Mouse (Mus musculus) heart, postnatal 0 days (tissue): ENCODE data around the gene Efr3b. TPM values are rescaled to one million over a fixed set of nuclear protein-coding genes. Genes with fewer than 3 reads are reported as not detected.
A peak's percentile ranks its signal among the peaks of the same experiment; 100 is the strongest.

ENCODE experiments used
- ATAC-seq: fragments of 200-750 bp; cut with Nextera tagmentation; 2 replicates; pipeline ENCODE4 v1.8.0; 2017; ENCODE audit warnings: low read depth, moderate number of reproducible peaks, moderate library complexity; ENCODE audit not compliant: insufficient read depth
- DNase-seq: peaks from one replicate; pipeline ENCODE4 v3.0.0-alpha.2; 2016; ENCODE audit warnings: low spot score
- H3K27ac ChIP-seq: fragments of 300-500 bp; sonication (generic); 2 replicates; pipeline ENCODE4 v1.5.1; 2014; ENCODE audit warnings: low read depth, mild to moderate bottlenecking
- H3K27me3 ChIP-seq: fragments of 300-500 bp; sonication (generic); 2 replicates; pipeline ENCODE4 v1.6.1; 2014; ENCODE audit warnings: low read length, mixed read lengths; ENCODE audit not compliant: control insufficient read depth, insufficient read depth
- H3K36me3 ChIP-seq: fragments of 300-500 bp; sonication (generic); replicated peaks from 2 replicates; pipeline ENCODE4 v1.6.1; 2014; ENCODE audit warnings: low read length, mixed read lengths; ENCODE audit not compliant: control insufficient read depth, insufficient read depth
- H3K4me1 ChIP-seq: fragments of 300-500 bp; sonication (generic); 2 replicates; pipeline ENCODE4 v1.6.1; 2014; ENCODE audit warnings: antibody characterized with exemption; ENCODE audit not compliant: control insufficient read depth, insufficient read depth
- H3K4me2 ChIP-seq: fragments of 300-500 bp; sonication (generic); 2 replicates; pipeline ENCODE4 v1.6.1; 2014; ENCODE audit warnings: low read depth, mild to moderate bottlenecking, low read length, moderate library complexity
- H3K4me3 ChIP-seq: fragments of 300-500 bp; sonication (generic); 2 replicates; pipeline ENCODE4 v1.5.1; 2014; ENCODE audit warnings: low read depth, low read length
- H3K9ac ChIP-seq: fragments of 300-500 bp; sonication (generic); replicated peaks from 2 replicates; pipeline ENCODE4 v1.6.1; 2014; ENCODE audit warnings: low read depth, low read length, mixed read lengths
- H3K9me3 ChIP-seq: fragments of 300-500 bp; sonication (generic); replicated peaks from 2 replicates; pipeline ENCODE4 v1.6.1; 2016; ENCODE audit warnings: low read length; ENCODE audit not compliant: control insufficient read depth
- CTCF ChIP-seq: IDR thresholded peaks from 2 replicates; pipeline ENCODE4 v1.5.1; 2016; ENCODE audit warnings: antibody characterized with exemption, control low read depth, low read depth
- EP300 ChIP-seq: IDR thresholded peaks from 2 replicates; pipeline ENCODE4 v1.6.1; 2016; ENCODE audit warnings: antibody characterized with exemption, low read depth
- WGBS: fragments of 180-500 bp; shearing (Covaris S2); extraction: QIAGEN DNeasy Blood & Tissue Kit; methylation state at CpG from one replicate; pipeline ENCODE4 v1.1.7; 2014; 5-methylcytosine and 5-hydroxymethylcytosine counted together
- polyA plus RNA-seq: library from polyadenylated mRNA; unstranded; fragments of >200 nt; fragmentation: Nextera tagmentation; extraction: Ambion mirVana; gene quantifications from 2 replicates; pipeline ENCODE4 v1.2.1, GENCODE M21; 2015
- total RNA-seq: library from RNA; depleted of rRNA; stranded (reverse); fragments of >200 nt; gene quantifications from 2 replicates; pipeline ENCODE4 v1.2.3, GENCODE M21; 2014; ENCODE audit warnings: low replicate concordance

The Efr3b gene
- total and polyA plus RNA-seq, 2 experiments from 2014 or later = 1.6 to 6.8 TPM

- H3K27ac ChIP-seq = peak overlapping the region; percentile 75
- H3K9ac ChIP-seq = no peak overlapping the region
- no peak for TF ChIP-seq EP300
- peak; percentile 28; the same call in 1 of the 2 replicates for TF ChIP-seq CTCF
These were observed 78.2 kb downstream of the Efr3b start for GRCm38 (mm10) chr12:3960553-3960952.

GRCm38 (mm10) chr12:3959791-3960543 lies 78.7 kb downstream of the Efr3b start:
- WGBS = 2% methylated on average over 53 of the region's 53 CpGs
- H3K4me2 ChIP-seq = peak overlapping the region; percentile 72
- peak; percentile 88 for DNase-seq
- peaks cover 9% of the 10 kb centered on the region; the same call in 1 of the 2 replicates for H3K4me1 ChIP-seq
- peak overlapping the region; percentile 75 for H3K27ac ChIP-seq
- no peaks in the 10 kb centered on the region for H3K9me3 ChIP-seq
- 0 out of 2 replicates have a peak, but pooled peaks cover 9% of the 10 kb centered on the region for H3K36me3 ChIP-seq
- peak; percentile 41; the same call in 1 of the 2 replicates for TF ChIP-seq EP300
- TF ChIP-seq CTCF = no peak
- H3K9ac ChIP-seq = peak overlapping the region; percentile 49
- peaks cover 14% of the 10 kb centered on the region for H3K27me3 ChIP-seq
- peak overlapping the region; percentile 53 for H3K4me3 ChIP-seq
- ATAC-seq = peak; percentile 95

More at GRCm38 (mm10) chr12:3960553-3960952, 78.2 kb downstream of the Efr3b start:
- no peak for ATAC-seq
- peak; percentile 7 for DNase-seq
- 51% methylated on average over 4 of the region's 4 CpGs for WGBS
- H3K9me3 ChIP-seq = no peaks in the 10 kb centered on the region
- H3K4me3 ChIP-seq = peak overlapping the region; percentile 53
- H3K36me3 ChIP-seq = peaks cover 14% of the 10 kb centered on the region; the same call in 1 of the 2 replicates
- H3K27me3 ChIP-seq = peaks cover 8% of the 10 kb centered on the region
- peaks cover 9% of the 10 kb centered on the region; the same call in 1 of the 2 replicates for H3K4me1 ChIP-seq
- H3K4me2 ChIP-seq = peak overlapping the region; percentile 72

- no peak for TF ChIP-seq EP300
- peak; percentile 26 for TF ChIP-seq CTCF
- WGBS = 17% methylated on average over 3 of the region's 3 CpGs
- no peak overlapping the region for H3K4me2 ChIP-seq
- peaks cover 23% of the 10 kb centered on the region for H3K27me3 ChIP-seq
- H3K4me1 ChIP-seq = peaks cover 9% of the 10 kb centered on the region; the same call in 1 of the 2 replicates
- no peak overlapping the region for H3K4me3 ChIP-seq
- no peak for ATAC-seq
- H3K9me3 ChIP-seq = no peaks in the 10 kb centered on the region
- DNase-seq = no peak
- H3K27ac ChIP-seq = no peak overlapping the region
- no peaks in the 10 kb centered on the region for H3K36me3 ChIP-seq
- no peak overlapping the region for H3K9ac ChIP-seq
These were observed 82.4 kb downstream of the Efr3b start for GRCm38 (mm10) chr12:3956351-3956750.

- Histone ChIP-seq H3K4me1 (peaks cover 4% of the 10 kb centered on the region; the same call in 1 of the 2 replicates), H3K9ac (no peak overlapping the region), H3K36me3 (no peaks in the 10 kb centered on the region), H3K4me3 (no peak overlapping the region), H3K27ac (no peak overlapping the region), H3K9me3 (no peaks in the 10 kb centered on the region), H3K27me3 (peaks cover 23% of the 10 kb centered on the region), H3K4me2 (no peak overlapping the region)
- DNase-seq (peak; percentile 13), ATAC-seq (no peak)
- 28% methylated on average over 10 of the region's 10 CpGs for WGBS
- no peak for TF ChIP-seq EP300
- TF ChIP-seq CTCF = no peak
These were observed 83.3 kb downstream of the Efr3b start for GRCm38 (mm10) chr12:3955371-3955770.

GRCm38 (mm10) chr12:3954651-3955050 lies 84.1 kb downstream of the Efr3b start, which contains the start of gene Pomc:
Gene Pomc (plus strand): TSS chr12:3954951.
- no peak for DNase-seq

More at GRCm38 (mm10) chr12:3954651-3955050, 84.1 kb downstream of the Efr3b start, which contains the start of gene Pomc:
- Histone ChIP-seq H3K27ac (no peak within 1 kb of the TSS), H3K4me1 (no peaks in the 10 kb centered on the region), H3K27me3 (peaks cover 23% of the 10 kb centered on the region), H3K4me2 (no peak within 1 kb of the TSS), H3K36me3 (no peaks in the 10 kb centered on the region), H3K9me3 (no peaks in the 10 kb centered on the region), H3K4me3 (no peak within 1 kb of the TSS), H3K9ac (no peak within 1 kb of the TSS)
- TF ChIP-seq EP300 (no peak), CTCF (no peak)
- no peak for ATAC-seq
- 24% methylated on average over 22 of the region's 22 CpGs for WGBS
